Mouse (Mus musculus): ENCODE data around the gene Lrrc27. TPM values are rescaled to one million over a fixed set of nuclear protein-coding genes. Genes with fewer than 3 reads are reported as not detected.

The Lrrc27 gene
- 6.4 and 7.3 TPM in 2 replicates for polyA plus RNA-seq (2011; ENCODE audit: insufficient read depth, insufficient read length, low read depth, missing spikeins)

DNA sequence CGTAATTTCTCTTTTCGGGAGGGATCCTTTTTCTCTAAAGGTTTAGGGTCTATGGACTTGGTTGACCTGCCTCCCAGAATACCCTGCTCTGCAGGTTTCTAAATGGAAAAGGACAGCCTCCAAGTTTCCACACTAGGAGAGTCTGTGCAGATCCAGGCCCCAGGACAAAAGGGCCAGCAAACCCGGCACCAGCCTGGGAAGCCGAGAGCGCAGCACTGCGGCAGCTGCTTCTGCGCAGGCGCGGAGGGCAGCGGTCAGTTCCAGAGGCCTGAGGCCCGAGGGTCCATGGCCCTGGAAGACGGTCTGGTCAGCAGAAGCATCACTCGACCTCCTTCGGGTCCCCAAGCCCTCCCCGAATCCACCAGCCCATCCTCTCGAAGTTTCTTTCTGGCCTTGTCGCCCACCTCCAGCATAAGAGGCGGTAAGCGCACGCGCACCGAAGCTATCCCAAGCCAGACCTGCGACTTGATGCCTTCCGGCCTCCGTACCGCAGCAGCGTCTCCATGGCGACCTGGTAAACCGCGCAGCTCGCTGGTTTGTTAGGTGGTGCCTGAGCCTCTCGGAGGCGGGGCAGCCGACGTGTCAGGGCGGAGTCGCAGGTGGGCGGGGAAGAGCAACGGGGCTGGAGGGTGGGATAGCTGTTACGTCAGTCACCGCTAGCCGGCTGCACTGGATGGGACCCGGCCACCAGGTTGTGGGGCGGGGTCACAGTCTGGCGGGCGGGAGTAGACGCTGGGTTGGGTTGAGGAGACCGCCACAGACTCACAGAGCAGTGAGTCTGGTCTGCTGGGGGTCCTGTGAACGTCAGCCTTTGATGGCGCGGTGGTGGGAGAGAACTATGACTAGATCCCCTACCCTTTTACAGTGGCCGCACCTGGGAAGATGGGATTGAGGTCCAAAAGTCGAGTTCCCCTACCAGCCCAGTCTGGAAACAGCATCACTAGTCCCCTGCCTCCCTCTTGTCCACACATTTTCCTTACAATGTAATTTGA, at the start of gene Lrrc27, which contains the start of gene Stk32c:
Gene Lrrc27, plus strand, starts transcription at position 235 of the 992 bp plus-strand sequence.
Gene Stk32c, minus strand, starts transcription at position 554 of the 992 bp plus-strand sequence.
- no peak within 1 kb of the TSS for H3K27ac ChIP-seq (ENCODE audit: insufficient read depth, low read length)
- TF ChIP-seq POLR2A (IDR thresholded peaks at IDR 0.05; ENCODE audit: insufficient read depth, low read length) (peak; percentile 93), EP300 (IDR thresholded peaks at IDR 0.05; ENCODE audit: insufficient read depth, low read depth, low read length) (no peak)
- H3K4me1 ChIP-seq (ENCODE audit: control insufficient read depth, insufficient read depth, low read length): no peaks in the 10 kb centered on the region
- no peaks in the 10 kb centered on the region for H3K36me3 ChIP-seq (ENCODE audit: control insufficient read depth, insufficient read depth, low read length, poor library complexity, severe bottlenecking)
- peak within 1 kb of the TSS; percentile 63 for H3K9ac ChIP-seq (ENCODE audit: low read depth, poor library complexity, severe bottlenecking)
- H3K9me3 ChIP-seq (replicated peaks; ENCODE audit: control insufficient read depth, insufficient read depth, low read length, poor library complexity, severe bottlenecking): no peaks in the 10 kb centered on the region
- H3K4me3 ChIP-seq (ENCODE audit: low read depth, low read length): peak within 1 kb of the TSS; percentile 81
- H3K27me3 ChIP-seq (ENCODE audit: control insufficient read depth, insufficient read depth, low read length, poor library complexity, severe bottlenecking): no peaks in the 10 kb centered on the region

DNA sequence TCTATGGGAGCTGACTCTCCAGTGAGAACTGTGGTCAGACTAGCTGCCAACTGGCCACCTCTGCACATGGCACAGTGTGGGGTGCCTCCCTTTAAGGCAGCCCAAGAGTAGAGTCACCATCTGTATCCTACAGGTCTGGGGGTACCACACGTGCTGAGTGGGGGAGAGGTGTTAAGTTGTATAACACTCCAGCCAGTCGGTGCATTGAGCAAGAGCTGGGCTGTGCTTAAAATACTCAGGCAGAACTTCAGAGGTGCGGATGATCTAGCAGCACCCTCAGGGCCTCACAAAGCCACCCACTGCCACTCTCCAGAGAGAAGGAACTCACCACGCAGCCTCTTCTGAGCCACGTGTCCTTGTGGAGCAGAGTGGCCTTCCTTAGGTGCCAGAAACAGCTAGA, 48.4 kb upstream of the Lrrc27 start:
- no peaks in the 10 kb centered on the region for H3K27me3 ChIP-seq (ENCODE audit: control insufficient read depth, insufficient read depth, low read length, poor library complexity, severe bottlenecking)
- no peak overlapping the region for H3K9ac ChIP-seq (ENCODE audit: low read depth, poor library complexity, severe bottlenecking)
- no peak overlapping the region for H3K4me3 ChIP-seq (ENCODE audit: low read depth, low read length)
- H3K4me1 ChIP-seq (ENCODE audit: control insufficient read depth, insufficient read depth, low read length): no peaks in the 10 kb centered on the region
- H3K9me3 ChIP-seq (replicated peaks; ENCODE audit: control insufficient read depth, insufficient read depth, low read length, poor library complexity, severe bottlenecking): no peaks in the 10 kb centered on the region
- H3K27ac ChIP-seq (ENCODE audit: insufficient read depth, low read length): no peak overlapping the region
- TF ChIP-seq EP300 (IDR thresholded peaks at IDR 0.05; ENCODE audit: insufficient read depth, low read depth, low read length) (no peak), POLR2A (IDR thresholded peaks at IDR 0.05; ENCODE audit: insufficient read depth, low read length) (no peak), CTCF (IDR thresholded peaks at IDR 0.05; ENCODE audit: low read depth, low read length) (no peak)
- H3K36me3 ChIP-seq (ENCODE audit: control insufficient read depth, insufficient read depth, low read length, poor library complexity, severe bottlenecking): no peaks in the 10 kb centered on the region

DNA sequence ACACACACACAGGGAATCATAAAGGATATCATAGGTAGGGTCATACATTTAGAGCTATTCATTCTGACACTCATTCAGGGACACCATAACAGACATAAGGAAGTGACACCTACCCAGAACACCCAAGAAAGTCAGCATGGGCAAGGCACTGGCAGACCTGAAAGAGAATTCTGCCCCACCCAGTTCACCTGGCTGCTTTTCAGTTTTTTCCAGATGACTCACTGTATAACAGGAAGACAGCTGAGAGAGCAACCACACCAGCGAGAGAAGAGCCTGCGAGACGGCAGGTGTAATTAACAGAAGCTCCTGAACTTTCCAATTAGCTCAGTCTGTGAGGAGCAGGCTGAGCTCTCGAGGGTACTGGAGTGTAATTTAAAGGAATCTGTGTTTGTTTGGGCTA, 43.6 kb upstream of the Lrrc27 start:
- H3K27me3 ChIP-seq (ENCODE audit: control insufficient read depth, insufficient read depth, low read length, poor library complexity, severe bottlenecking): no peaks in the 10 kb centered on the region
- H3K9me3 ChIP-seq (replicated peaks; ENCODE audit: control insufficient read depth, insufficient read depth, low read length, poor library complexity, severe bottlenecking): no peaks in the 10 kb centered on the region
- no peak overlapping the region for H3K4me3 ChIP-seq (ENCODE audit: low read depth, low read length)
- no peaks in the 10 kb centered on the region for H3K4me1 ChIP-seq (ENCODE audit: control insufficient read depth, insufficient read depth, low read length)
- TF ChIP-seq POLR2A (IDR thresholded peaks at IDR 0.05; ENCODE audit: insufficient read depth, low read length) (no peak), EP300 (IDR thresholded peaks at IDR 0.05; ENCODE audit: insufficient read depth, low read depth, low read length) (no peak), CTCF (IDR thresholded peaks at IDR 0.05; ENCODE audit: low read depth, low read length) (no peak)
- H3K9ac ChIP-seq (ENCODE audit: low read depth, poor library complexity, severe bottlenecking): no peak overlapping the region
- no peak overlapping the region for H3K27ac ChIP-seq (ENCODE audit: insufficient read depth, low read length)
- no peaks in the 10 kb centered on the region for H3K36me3 ChIP-seq (ENCODE audit: control insufficient read depth, insufficient read depth, low read length, poor library complexity, severe bottlenecking)

DNA sequence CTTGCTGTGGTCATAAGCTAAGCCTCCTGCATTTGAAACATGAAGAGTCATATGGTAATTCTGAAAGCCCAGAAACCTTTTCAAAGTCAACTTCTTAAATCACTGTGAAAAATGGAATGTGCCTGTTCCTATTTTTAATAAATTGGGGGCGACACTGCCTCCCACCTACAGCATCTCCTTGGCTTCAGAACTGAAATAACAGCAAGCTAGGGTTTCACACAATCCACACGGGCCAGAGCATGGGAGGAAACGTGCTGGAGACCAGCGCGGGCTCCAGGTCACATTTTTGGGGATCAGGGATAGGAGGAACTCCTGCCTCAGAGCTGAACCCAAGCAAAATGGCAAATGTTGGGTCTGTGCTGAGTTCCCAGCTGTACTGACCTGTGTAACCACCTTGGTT, 33.5 kb upstream of the Lrrc27 start:
- TF ChIP-seq CTCF (IDR thresholded peaks at IDR 0.05; ENCODE audit: low read depth, low read length): no peak
- no peak for TF ChIP-seq EP300 (IDR thresholded peaks at IDR 0.05; ENCODE audit: insufficient read depth, low read depth, low read length)
- no peak for TF ChIP-seq POLR2A (IDR thresholded peaks at IDR 0.05; ENCODE audit: insufficient read depth, low read length)
- Histone ChIP-seq H3K36me3 (ENCODE audit: control insufficient read depth, insufficient read depth, low read length, poor library complexity, severe bottlenecking) (no peaks in the 10 kb centered on the region), H3K27ac (ENCODE audit: insufficient read depth, low read length) (no peak overlapping the region), H3K9me3 (replicated peaks; ENCODE audit: control insufficient read depth, insufficient read depth, low read length, poor library complexity, severe bottlenecking) (no peaks in the 10 kb centered on the region), H3K4me1 (ENCODE audit: control insufficient read depth, insufficient read depth, low read length) (no peaks in the 10 kb centered on the region), H3K27me3 (ENCODE audit: control insufficient read depth, insufficient read depth, low read length, poor library complexity, severe bottlenecking) (no peaks in the 10 kb centered on the region), H3K9ac (ENCODE audit: low read depth, poor library complexity, severe bottlenecking) (no peak overlapping the region), H3K4me3 (ENCODE audit: low read depth, low read length) (no peak overlapping the region)

DNA sequence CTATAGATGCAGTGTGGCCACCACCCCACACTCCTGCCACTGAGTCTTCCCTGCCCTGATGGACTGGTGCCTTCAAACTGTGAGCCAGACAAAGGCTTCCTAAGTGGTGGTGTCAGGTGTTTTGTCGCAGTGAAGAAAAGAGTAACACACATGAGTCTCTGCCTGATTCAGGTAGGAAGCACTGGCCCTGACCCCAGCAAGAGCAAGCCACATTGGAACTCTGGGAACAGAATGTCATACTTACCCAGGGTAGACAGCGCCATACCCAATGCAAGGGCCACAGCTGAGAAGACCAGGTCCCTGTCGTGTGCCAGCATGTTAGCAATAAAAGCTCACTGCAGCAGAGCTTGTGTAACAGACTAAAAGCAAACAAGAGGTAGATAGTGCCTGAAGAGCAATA, 32.7 kb upstream of the Lrrc27 start:
- Histone ChIP-seq H3K4me3 (ENCODE audit: low read depth, low read length) (no peak overlapping the region), H3K9me3 (replicated peaks; ENCODE audit: control insufficient read depth, insufficient read depth, low read length, poor library complexity, severe bottlenecking) (no peaks in the 10 kb centered on the region)

DNA sequence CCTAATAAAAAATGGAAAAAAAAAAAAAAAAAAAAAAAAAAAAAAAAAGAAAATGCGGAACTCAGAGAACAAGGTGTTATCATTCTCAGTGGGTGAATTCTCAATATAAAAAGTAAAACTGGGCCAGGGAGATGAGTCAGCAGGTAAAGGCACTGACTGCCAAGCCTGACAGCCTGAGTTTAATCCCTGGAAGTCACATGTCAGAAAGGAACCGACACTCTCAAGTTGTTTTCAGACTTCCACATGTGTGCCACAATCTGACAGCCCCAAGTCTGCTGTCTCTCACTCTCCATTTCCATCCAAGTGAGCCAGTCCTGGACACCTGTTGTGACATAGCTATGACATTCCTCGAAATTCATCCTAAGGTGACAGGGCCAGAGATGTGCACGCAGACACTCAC, 28.4 kb upstream of the Lrrc27 start:
- no peak overlapping the region for H3K9ac ChIP-seq (ENCODE audit: low read depth, poor library complexity, severe bottlenecking)
- no peaks in the 10 kb centered on the region for H3K4me1 ChIP-seq (ENCODE audit: control insufficient read depth, insufficient read depth, low read length)
- TF ChIP-seq CTCF (IDR thresholded peaks at IDR 0.05; ENCODE audit: low read depth, low read length) (no peak), EP300 (IDR thresholded peaks at IDR 0.05; ENCODE audit: insufficient read depth, low read depth, low read length) (no peak)
- H3K36me3 ChIP-seq (ENCODE audit: control insufficient read depth, insufficient read depth, low read length, poor library complexity, severe bottlenecking): no peaks in the 10 kb centered on the region
- no peaks in the 10 kb centered on the region for H3K9me3 ChIP-seq (replicated peaks; ENCODE audit: control insufficient read depth, insufficient read depth, low read length, poor library complexity, severe bottlenecking)
- H3K4me3 ChIP-seq (ENCODE audit: low read depth, low read length): no peak overlapping the region
- H3K27ac ChIP-seq (ENCODE audit: insufficient read depth, low read length): no peak overlapping the region
- peaks cover 5% of the 10 kb centered on the region for H3K27me3 ChIP-seq (ENCODE audit: control insufficient read depth, insufficient read depth, low read length, poor library complexity, severe bottlenecking)

More for the DNA sequence above, 32.7 kb upstream of the Lrrc27 start:
- TF ChIP-seq EP300 (IDR thresholded peaks at IDR 0.05; ENCODE audit: insufficient read depth, low read depth, low read length) (no peak), CTCF (IDR thresholded peaks at IDR 0.05; ENCODE audit: low read depth, low read length) (no peak), POLR2A (IDR thresholded peaks at IDR 0.05; ENCODE audit: insufficient read depth, low read length) (no peak)
- no peaks in the 10 kb centered on the region for H3K36me3 ChIP-seq (ENCODE audit: control insufficient read depth, insufficient read depth, low read length, poor library complexity, severe bottlenecking)
- H3K27me3 ChIP-seq (ENCODE audit: control insufficient read depth, insufficient read depth, low read length, poor library complexity, severe bottlenecking): no peaks in the 10 kb centered on the region
- H3K9ac ChIP-seq (ENCODE audit: low read depth, poor library complexity, severe bottlenecking): no peak overlapping the region
- no peak overlapping the region for H3K27ac ChIP-seq (ENCODE audit: insufficient read depth, low read length)
- no peaks in the 10 kb centered on the region for H3K4me1 ChIP-seq (ENCODE audit: control insufficient read depth, insufficient read depth, low read length)
